Mouse (Mus musculus): ENCODE measurements around the gene Pdzd8.

Pdzd8 gene

DNA sequence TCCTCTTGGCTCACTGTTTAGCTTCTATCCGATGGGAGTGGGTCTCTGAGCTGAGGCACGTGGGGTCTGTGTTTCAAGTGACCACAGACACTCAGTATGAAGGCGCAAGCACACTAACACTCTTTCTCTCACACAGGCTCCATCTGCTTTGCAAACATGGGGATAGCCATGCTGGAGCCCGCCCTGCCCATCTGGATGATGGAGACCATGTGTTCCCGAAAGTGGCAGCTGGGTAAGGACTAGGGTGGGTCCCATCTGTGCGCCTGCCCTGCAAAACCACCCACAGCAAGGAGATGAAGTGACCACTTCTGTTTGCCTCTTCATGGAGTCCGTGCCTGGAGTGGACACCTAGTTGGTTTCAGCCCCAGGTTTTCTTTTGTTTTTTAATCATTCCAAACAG lies 69.2 kb downstream of the Pdzd8 start:
- DNase-seq (ENCODE audit: low read depth): no peak

DNA sequence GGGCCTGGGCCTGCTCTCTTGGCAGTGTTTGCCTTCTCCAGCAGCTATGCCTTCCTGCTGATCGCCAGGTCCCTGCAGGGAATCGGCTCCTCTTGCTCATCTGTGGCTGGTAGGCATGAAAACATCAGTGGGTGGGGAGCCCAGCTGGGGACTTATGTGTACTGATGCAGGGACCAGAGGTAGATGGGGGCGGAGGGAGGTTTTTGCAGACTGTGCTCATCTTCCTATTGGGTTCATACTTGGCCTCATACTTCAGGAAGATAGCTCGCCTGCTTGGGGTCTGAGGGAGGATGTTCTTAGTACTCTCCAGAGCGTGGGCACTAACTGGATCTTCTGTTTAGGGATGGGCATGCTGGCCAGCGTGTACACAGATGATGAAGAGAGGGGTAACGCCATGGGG lies 72.4 kb downstream of the Pdzd8 start:
- no peak for DNase-seq (ENCODE audit: low read depth)

- DNase-seq (ENCODE audit: low read depth): no peak
These were observed 78.1 kb downstream of the Pdzd8 start for GRCm38 (mm10) chr19:59267417-59267963.

- no peak for DNase-seq (ENCODE audit: low read depth)
These were observed 79.7 kb downstream of the Pdzd8 start for GRCm38 (mm10) chr19:59265907-59266306.

- no peak for DNase-seq (ENCODE audit: low read depth)
These were observed 80.6 kb downstream of the Pdzd8 start for GRCm38 (mm10) chr19:59264838-59265532.

DNA sequence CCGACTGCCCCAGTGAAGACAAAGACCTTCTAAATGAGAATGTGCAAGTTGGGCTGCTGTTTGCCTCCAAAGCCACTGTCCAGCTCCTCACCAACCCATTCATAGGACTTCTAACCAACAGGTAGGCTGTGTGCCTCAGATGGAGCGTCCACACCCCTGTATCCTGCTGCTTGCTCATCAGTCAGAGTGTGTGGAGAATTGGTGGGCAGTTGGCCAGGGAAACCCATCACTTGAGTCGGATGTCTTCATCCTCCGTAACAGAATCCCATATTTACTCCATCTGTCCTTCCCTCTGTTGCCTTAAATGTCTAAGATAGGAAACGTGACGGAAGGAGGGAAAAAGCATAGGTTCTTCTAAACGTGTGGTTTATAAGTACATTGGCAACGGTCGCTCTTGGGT lies 82.4 kb downstream of the Pdzd8 start:
- DNase-seq (ENCODE audit: low read depth): no peak

- DNase-seq (ENCODE audit: low read depth): no peak
These were observed 84.0 kb downstream of the Pdzd8 start for GRCm38 (mm10) chr19:59261604-59262003.

- no peak for DNase-seq (ENCODE audit: low read depth)
These were observed 84.7 kb downstream of the Pdzd8 start, which contains the start of gene Slc18a2 for GRCm38 (mm10) chr19:59260718-59261442. TSS of gene Slc18a2 (plus strand) at chr19:59260896.

DNA sequence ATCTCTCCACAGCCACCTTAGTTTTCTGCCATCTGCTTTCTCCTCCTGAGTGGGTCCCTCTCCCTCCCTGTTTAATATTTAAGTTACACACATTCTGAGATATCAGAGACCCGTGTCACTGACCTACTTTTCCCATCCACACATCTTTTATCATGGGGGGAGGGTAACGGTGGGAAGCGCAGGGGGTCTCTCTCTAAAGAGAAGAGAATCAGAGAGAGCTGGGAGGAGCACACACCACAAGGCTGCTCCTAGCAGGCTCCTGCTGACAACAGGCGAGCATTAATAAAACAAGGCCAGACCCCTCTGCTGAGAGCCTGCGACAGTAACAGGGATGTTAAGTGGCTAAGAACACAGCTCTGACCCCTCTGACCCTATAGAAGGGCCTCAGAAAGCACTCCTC lies 85.9 kb downstream of the Pdzd8 start:
- DNase-seq (ENCODE audit: low read depth): no peak

- DNase-seq (ENCODE audit: low read depth): no peak
These were observed 92.9 kb downstream of the Pdzd8 start for GRCm38 (mm10) chr19:59252651-59253050.

DNA sequence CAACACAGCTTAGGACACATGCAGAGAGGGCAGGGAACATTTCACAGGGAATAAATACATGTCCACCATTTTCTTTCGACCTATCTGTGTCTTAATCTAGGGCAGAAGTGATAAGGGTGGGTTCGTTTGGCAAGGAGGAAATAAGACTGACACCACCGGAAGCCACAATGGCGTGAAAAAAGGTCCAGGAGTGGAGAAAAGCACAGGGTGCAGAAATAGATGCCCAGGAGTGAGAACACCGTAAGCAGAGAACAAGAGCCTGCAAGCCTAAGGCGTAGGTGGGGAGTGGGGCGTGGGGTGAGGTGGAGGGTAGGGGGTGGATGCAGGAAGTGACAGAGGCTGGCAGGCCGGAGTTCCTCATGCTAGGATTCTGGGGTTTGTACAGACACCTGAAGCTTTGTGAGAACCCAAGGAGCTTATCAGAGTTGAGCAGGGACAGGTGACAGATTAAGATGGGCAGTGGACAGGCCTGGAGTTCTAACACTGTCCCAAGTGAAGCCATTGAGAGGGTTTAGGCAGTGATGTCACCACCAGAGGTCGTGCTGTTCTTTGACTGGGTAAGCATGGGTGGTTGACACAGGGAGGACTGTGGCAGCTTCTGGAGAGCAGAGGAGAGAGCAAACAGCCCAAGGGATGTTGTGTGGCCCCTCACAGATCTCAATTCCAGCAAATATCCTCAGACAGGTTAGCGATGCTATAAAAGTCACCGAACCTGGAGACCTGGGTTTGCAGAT lies 96.9 kb downstream of the Pdzd8 start:
- no peak for DNase-seq (ENCODE audit: low read depth)

- no peak for DNase-seq (ENCODE audit: low read depth)
These were observed 97.4 kb downstream of the Pdzd8 start for GRCm38 (mm10) chr19:59248144-59248543.
